Mouse (Mus musculus) 416B (cell line): ENCODE measurements around the gene Zfp142.
A peak's percentile ranks its signal among the peaks of the same experiment; 100 is the strongest.

Source experiments
- DNase-seq: peaks from one replicate; pipeline ENCODE4 v3.0.0; 2011; ENCODE audit warnings: low read depth

Gene Zfp142

DNA sequence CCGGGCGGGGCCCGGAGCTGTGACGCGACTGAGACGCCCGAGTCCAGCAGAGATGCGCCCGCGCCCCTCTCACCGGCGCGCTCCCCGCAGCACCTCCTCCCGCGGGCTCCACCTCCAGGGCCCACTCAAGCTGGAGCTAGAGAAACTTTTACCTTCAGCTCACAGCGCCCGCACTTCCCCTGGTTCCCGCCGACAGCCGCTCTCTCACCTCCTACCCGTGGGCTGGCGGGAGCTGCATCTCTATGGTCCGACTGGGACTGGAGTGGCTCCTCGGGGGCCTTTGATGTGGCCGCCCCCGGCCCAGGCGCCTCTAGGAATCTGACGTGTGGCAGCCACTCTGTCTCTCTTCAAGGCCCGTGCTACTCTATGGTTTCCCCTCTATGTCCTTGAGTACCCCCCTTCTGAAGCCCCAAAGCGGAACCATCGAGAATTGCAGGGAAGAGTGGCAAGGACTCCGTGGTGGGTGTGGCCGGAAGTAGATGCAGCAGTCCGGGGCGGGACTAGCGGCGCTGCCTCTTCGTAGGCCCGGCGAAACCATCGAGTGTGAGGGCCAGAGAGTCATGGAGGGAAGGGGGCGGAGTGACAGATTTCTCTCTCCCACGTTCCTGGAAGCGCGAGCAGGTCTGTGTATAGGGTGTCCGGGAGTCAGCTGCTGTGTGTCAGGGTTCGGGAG, at the start of gene Zfp142, which contains the start of gene Bcs1l:
Gene Zfp142, minus strand, starts transcription at position 474 of the 673 bp plus-strand sequence.
Gene Bcs1l, plus strand, starts transcription at position 517 of the 673 bp plus-strand sequence.
- peak; percentile 99 for DNase-seq

DNA sequence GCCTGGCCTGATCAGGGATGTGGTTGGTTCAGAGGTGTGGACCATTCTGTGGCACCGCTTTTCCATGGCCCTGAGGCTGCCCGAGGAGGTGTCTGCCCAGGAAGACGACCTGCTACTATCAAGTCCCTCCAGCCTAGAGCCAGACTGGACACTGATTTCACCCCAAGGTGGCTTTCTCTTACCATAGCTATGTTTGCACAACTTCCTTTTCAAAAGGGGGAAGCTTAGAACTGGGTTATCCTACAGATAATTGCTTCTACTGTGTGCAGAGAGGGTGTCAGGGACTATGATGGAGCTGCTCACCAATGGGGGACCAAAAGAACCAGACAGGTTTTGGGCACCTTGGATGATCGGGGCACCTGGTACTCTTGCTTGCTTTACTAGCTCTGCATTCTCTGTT, 44.7 kb upstream of the Zfp142 start:
- DNase-seq = peak; percentile 10

GRCm38 (mm10) chr1:74628001-74628400, 40.0 kb upstream of the Zfp142 start:
- no peak for DNase-seq

DNA sequence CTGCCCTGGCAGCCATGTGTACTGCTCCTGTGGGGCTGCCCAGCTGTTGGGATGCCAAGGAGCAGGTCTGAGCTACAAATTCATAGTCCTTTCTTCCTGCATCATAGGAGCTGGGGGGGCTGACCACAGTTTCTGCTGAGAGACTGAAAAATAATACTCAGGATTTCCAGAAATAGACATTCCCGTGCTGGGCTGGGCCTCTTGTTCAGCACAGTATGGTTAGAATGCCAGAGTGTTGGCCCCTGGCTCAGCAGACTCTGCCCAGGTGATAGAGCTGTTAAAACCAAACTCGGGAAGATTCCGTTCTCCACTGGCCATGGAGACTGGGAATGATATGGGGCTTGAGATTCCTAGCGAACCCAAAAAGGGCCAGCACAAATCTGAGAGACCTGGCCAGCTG, 38.0 kb upstream of the Zfp142 start:
- DNase-seq = no peak

DNA sequence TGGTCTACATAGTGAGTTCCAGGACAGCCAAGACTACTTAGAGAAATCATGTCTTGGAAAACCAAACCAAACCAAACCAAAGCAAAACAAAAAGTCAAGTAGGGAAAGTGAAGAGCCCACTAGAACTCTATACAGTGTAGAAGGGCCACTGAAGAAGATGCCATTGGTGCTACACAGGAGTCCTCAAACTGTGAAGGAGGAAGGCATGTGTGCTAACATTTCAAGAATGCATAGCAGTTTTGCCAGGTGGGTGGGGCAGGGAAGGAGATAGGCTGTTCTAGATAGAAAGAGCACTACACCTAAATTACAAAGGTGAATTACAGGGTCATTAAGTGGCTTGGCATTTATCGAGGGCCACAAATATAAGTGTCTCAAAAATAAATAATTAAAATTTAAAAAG, 36.1 kb upstream of the Zfp142 start:
- DNase-seq = no peak

DNA sequence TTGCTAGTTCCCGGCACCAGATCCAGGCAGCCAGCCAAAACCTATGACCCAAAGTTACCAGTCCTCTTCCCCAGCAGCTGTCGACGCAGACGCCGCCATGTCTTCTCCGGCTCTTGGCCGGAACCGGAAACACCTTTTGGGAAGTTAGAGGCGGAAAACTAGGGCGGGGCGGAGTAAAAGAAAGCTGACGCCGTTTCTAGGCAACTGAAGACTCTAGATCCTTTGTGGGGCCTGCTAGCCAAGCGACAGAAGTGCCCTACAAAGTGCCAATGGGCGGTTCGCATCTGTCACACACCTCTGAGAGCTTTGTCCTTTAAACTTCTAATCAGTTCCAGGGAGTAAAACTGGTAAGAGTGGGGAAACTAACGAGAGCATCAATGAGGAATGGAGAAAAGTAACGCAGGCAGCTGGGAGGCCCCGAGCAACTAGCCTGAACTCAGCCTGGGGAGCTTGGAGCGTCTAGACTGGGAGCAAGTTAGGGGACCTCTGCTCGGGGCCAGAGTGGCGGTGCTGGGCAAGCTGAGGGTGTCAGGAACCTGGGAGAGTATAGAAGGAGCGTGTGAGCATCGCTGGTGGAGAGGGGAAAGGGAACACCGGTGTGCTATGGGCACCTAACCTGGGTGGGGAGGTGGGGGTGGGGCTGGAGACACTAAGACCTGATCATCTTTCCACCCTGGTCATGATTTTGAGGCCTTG, 13.4 kb upstream of the Zfp142 start, which contains the start of the genes Rnf25 and Stk36:
Gene Rnf25, minus strand, starts transcription at position 131 of the 696 bp plus-strand sequence.
Gene Stk36, plus strand, starts transcription at position 179 of the 696 bp plus-strand sequence.
- peak; percentile 90 for DNase-seq

GRCm38 (mm10) chr1:74600501-74601266, 12.6 kb upstream of the Zfp142 start:
- no peak for DNase-seq

- peak; percentile 92 for DNase-seq
These were observed 6.4 kb upstream of the Zfp142 start for GRCm38 (mm10) chr1:74594434-74594833.

- DNase-seq = no peak
These were observed 743 bp downstream of the Zfp142 start for GRCm38 (mm10) chr1:74587233-74587772.

GRCm38 (mm10) chr1:74584616-74585398, 3.2 kb downstream of the Zfp142 start:
- no peak for DNase-seq

GRCm38 (mm10) chr1:74582621-74583020, 5.4 kb downstream of the Zfp142 start:
- DNase-seq = no peak

DNA sequence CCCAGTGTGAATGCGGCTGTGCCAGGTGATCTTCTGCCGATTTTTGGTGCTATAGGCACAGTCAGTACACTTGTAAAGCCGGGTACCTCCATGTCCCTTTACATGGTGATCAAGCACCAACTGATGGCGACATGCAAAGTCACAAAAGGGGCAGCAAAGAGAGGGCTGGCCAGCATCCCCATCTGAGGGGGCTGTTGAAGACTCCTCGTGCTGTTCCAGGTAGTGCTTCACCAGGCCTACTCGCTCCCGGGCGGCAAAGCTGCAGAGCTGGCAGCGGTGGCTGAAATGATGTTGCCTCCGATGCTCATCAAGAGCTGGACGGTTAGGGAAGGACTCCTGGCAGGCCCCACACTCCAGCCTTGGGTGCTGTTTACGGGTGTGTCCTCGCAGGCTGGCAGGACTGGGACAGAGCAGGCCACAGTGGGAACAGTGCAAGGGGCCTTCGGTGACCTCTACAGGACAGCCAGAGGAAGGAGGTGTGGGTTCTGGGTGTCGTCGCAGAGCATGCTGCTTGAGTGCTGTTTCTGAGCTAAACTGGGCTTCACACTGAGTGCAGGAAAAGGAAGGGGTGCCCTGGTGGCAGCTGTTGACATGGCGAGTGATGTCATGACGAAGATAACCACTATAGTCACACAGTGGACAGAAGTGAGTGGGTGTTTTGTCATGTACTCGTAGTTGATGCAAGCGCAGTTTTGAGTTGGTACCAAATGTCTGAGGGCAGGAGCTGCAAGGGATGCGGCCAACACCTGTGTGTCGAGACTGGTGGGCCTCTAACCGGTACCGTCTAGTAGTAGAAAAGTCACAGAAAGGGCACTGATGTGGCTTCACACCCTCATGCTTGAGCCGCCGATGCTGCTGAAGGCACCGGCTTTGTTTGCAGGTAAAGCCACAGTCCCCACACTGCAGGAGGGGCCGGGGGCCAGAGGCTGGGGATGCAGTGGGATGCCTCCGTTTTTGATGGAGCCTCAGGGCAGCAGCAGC, 18.0 kb downstream of the Zfp142 start:
- DNase-seq = no peak

- DNase-seq = peak; percentile 28
These were observed 22.2 kb downstream of the Zfp142 start for GRCm38 (mm10) chr1:74565834-74566233.

GRCm38 (mm10) chr1:74559061-74559460, 29.0 kb downstream of the Zfp142 start:
- no peak for DNase-seq

GRCm38 (mm10) chr1:74544184-74544583, 43.9 kb downstream of the Zfp142 start, which contains the start of gene Usp37:
TSS of gene Usp37 (minus strand) at chr1:74544284.
- no peak for DNase-seq

GRCm38 (mm10) chr1:74542451-74542961, 45.5 kb downstream of the Zfp142 start, which contains the start of gene Plcd4:
TSS of gene Plcd4 (plus strand) at chr1:74542888.
- DNase-seq = no peak

- no peak for DNase-seq
These were observed 49.4 kb downstream of the Zfp142 start for GRCm38 (mm10) chr1:74538650-74539049.

GRCm38 (mm10) chr1:74528589-74528988, 59.5 kb downstream of the Zfp142 start:
- no peak for DNase-seq

- no peak for DNase-seq
These were observed 63.3 kb downstream of the Zfp142 start for GRCm38 (mm10) chr1:74524746-74525145.

- DNase-seq = no peak
These were observed 68.2 kb downstream of the Zfp142 start for GRCm38 (mm10) chr1:74519875-74520274.
